Mouse (Mus musculus) neural tube, embryonic 11.5 days (tissue): Measurements from ENCODE around the gene Mastl. TPM values are rescaled to one million over a fixed set of nuclear protein-coding genes. Genes with fewer than 3 reads are reported as not detected.

Source experiments
- ATAC-seq: fragments of 200-750 bp; cut with Nextera tagmentation; 2 replicates; pipeline ENCODE4 v1.8.0; 2017; ENCODE audit warnings: moderate number of reproducible peaks, mild to moderate bottlenecking, moderate TSS enrichment, moderate library complexity; ENCODE audit not compliant: insufficient read depth, low FRiP score, low TSS enrichment
- DNase-seq: peaks from one replicate; pipeline ENCODE4 v3.0.0-alpha.2; 2015; ENCODE audit warnings: low spot score
- H3K27ac ChIP-seq: fragments of 300-500 bp; sonication (generic); 2 replicates; pipeline ENCODE4 v1.5.1; 2014; ENCODE audit warnings: low read depth, mild to moderate bottlenecking, low read length
- H3K27me3 ChIP-seq: fragments of 300-500 bp; sonication (generic); 2 replicates; pipeline ENCODE4 v1.6.1; 2014; ENCODE audit warnings: mild to moderate bottlenecking, low read length, mixed read lengths; ENCODE audit not compliant: control insufficient read depth, insufficient read depth
- H3K36me3 ChIP-seq: fragments of 300-500 bp; sonication (generic); 2 replicates; pipeline ENCODE4 v1.6.1; 2014; ENCODE audit warnings: mild to moderate bottlenecking, low read length, moderate library complexity, mixed read lengths; ENCODE audit not compliant: control insufficient read depth, insufficient read depth
- H3K4me1 ChIP-seq: fragments of 300-500 bp; sonication (generic); 2 replicates; pipeline ENCODE4 v1.6.1; 2014; ENCODE audit warnings: low read length, mixed read lengths; ENCODE audit not compliant: control insufficient read depth, insufficient read depth
- H3K4me2 ChIP-seq: fragments of 300-500 bp; sonication (generic); 2 replicates; pipeline ENCODE4 v1.6.1; 2014; ENCODE audit warnings: low read depth, mild to moderate bottlenecking, moderate library complexity
- H3K4me3 ChIP-seq: fragments of 300-500 bp; sonication (generic); 2 replicates; pipeline ENCODE4 v1.5.1; 2014; ENCODE audit warnings: low read depth, low read length
- H3K9ac ChIP-seq: fragments of 300-500 bp; sonication (generic); 2 replicates; pipeline ENCODE4 v1.6.1; 2014; ENCODE audit warnings: mild to moderate bottlenecking, low read length
- H3K9me3 ChIP-seq: fragments of 300-500 bp; sonication (generic); 2 replicates; pipeline ENCODE4 v1.6.1; 2016; ENCODE audit warnings: low read length; ENCODE audit not compliant: control insufficient read depth
- WGBS: fragments of 180-500 bp; shearing (Covaris S2); extraction: QIAGEN DNeasy Blood & Tissue Kit; methylation state at CpG from one replicate; pipeline ENCODE4 v1.1.7; 2014; 5-methylcytosine and 5-hydroxymethylcytosine counted together
- polyA plus RNA-seq: library from polyadenylated mRNA; unstranded; fragments of >200 nt; fragmentation: Nextera tagmentation; extraction: Ambion mirVana; gene quantifications from 2 replicates; pipeline ENCODE4 v1.2.1, GENCODE M21; 2014

The Mastl gene
- polyA plus RNA-seq, result 10.0 and 13.4 TPM in 2 replicates

- ATAC-seq (peak; percentile 97), DNase-seq (peak; percentile 99)
- Histone ChIP-seq H3K4me2 (peak within 1 kb of the TSS; percentile 81), H3K4me3 (peak within 1 kb of the TSS; percentile 89), H3K9ac (peak within 1 kb of the TSS; percentile 84), H3K27ac (peak within 1 kb of the TSS; percentile 95), H3K4me1 (peaks cover 7% of the 10 kb centered on the region), H3K9me3 (no peaks in the 10 kb centered on the region), H3K27me3 (no peaks in the 10 kb centered on the region), H3K36me3 (no peaks in the 10 kb centered on the region)
- WGBS, result under 1% methylated on average over 61 of the region's 61 CpGs
Observed at GRCm38 (mm10) chr2:23155777-23156607, at the start of gene Mastl, which contains the start of gene Yme1l1. TSS of gene Mastl (minus strand) at chr2:23156024. TSS of gene Yme1l1 (plus strand) at chr2:23156369.

GRCm38 (mm10) chr2:23202900-23203670 is 47.3 kb upstream of the Mastl start:
- ATAC-seq, result no peak; the same call in 1 of the 2 replicates
- H3K9me3 ChIP-seq, result no peaks in the 10 kb centered on the region
- H3K27me3 ChIP-seq, result no peaks in the 10 kb centered on the region
- no peak overlapping the region for H3K4me2 ChIP-seq
- no peaks in the 10 kb centered on the region for H3K36me3 ChIP-seq
- no peaks in the 10 kb centered on the region for H3K4me1 ChIP-seq
- no peak for DNase-seq
- H3K27ac ChIP-seq, result no peak overlapping the region
- WGBS, result 67% methylated on average over 15 of the region's 15 CpGs
- no peak overlapping the region for H3K9ac ChIP-seq
- H3K4me3 ChIP-seq, result no peak overlapping the region

- Histone ChIP-seq H3K4me1 (no peaks in the 10 kb centered on the region), H3K4me3 (no peak overlapping the region), H3K4me2 (no peak overlapping the region), H3K36me3 (peaks cover 2% of the 10 kb centered on the region; the same call in 1 of the 2 replicates), H3K27me3 (no peaks in the 10 kb centered on the region), H3K9me3 (no peaks in the 10 kb centered on the region), H3K27ac (no peak overlapping the region), H3K9ac (no peak overlapping the region)
- 92% methylated on average over 1 of the region's 1 CpGs for WGBS
- no peak for DNase-seq
- no peak for ATAC-seq
Observed at GRCm38 (mm10) chr2:23201034-23201433, 45.2 kb upstream of the Mastl start.

GRCm38 (mm10) chr2:23194366-23194765 is 38.5 kb upstream of the Mastl start:
- DNase-seq (no peak), ATAC-seq (no peak)
- Histone ChIP-seq H3K9ac (no peak overlapping the region), H3K4me1 (no peaks in the 10 kb centered on the region), H3K4me3 (no peak overlapping the region), H3K36me3 (peaks cover 8% of the 10 kb centered on the region), H3K27ac (no peak overlapping the region), H3K9me3 (no peaks in the 10 kb centered on the region), H3K27me3 (no peaks in the 10 kb centered on the region), H3K4me2 (no peak overlapping the region)
- 89% methylated on average over 1 of the region's 1 CpGs for WGBS

GRCm38 (mm10) chr2:23172305-23172704 is 16.5 kb upstream of the Mastl start:
- no peaks in the 10 kb centered on the region for H3K4me1 ChIP-seq
- H3K27me3 ChIP-seq, result no peaks in the 10 kb centered on the region
- WGBS, result 92% methylated on average over 3 of the region's 3 CpGs
- ATAC-seq, result no peak
- H3K4me2 ChIP-seq, result no peak overlapping the region
- no peaks in the 10 kb centered on the region for H3K9me3 ChIP-seq
- H3K4me3 ChIP-seq, result no peak overlapping the region
- no peak for DNase-seq
- no peak overlapping the region for H3K9ac ChIP-seq
- peaks cover 4% of the 10 kb centered on the region for H3K36me3 ChIP-seq
- H3K27ac ChIP-seq, result no peak overlapping the region

- peak; percentile 10 for ATAC-seq
- Histone ChIP-seq H3K36me3 (no peaks in the 10 kb centered on the region), H3K27ac (peak overlapping the region; percentile 95), H3K4me1 (peaks cover 7% of the 10 kb centered on the region), H3K27me3 (no peaks in the 10 kb centered on the region), H3K9ac (peak overlapping the region; percentile 84), H3K9me3 (no peaks in the 10 kb centered on the region), H3K4me3 (peak overlapping the region; percentile 89), H3K4me2 (peak overlapping the region; percentile 49)
- under 1% methylated on average over 17 of the region's 17 CpGs for WGBS
- DNase-seq, result no peak
Observed at GRCm38 (mm10) chr2:23156608-23157081, 821 bp upstream of the Mastl start.

- Histone ChIP-seq H3K27ac (peak overlapping the region; percentile 95; the same call in 1 of the 2 replicates), H3K4me1 (peaks cover 7% of the 10 kb centered on the region), H3K27me3 (no peaks in the 10 kb centered on the region), H3K4me3 (peak overlapping the region; percentile 89), H3K9ac (peak overlapping the region; percentile 84), H3K9me3 (no peaks in the 10 kb centered on the region), H3K36me3 (no peaks in the 10 kb centered on the region), H3K4me2 (peak overlapping the region; percentile 81)
- DNase-seq (peak; percentile 11), ATAC-seq (peak; percentile 11)
- 9% methylated on average over 5 of the region's 5 CpGs for WGBS
Observed at GRCm38 (mm10) chr2:23155199-23155621, 614 bp downstream of the Mastl start.

GRCm38 (mm10) chr2:23119573-23119972 is 36.3 kb downstream of the Mastl start:
- Histone ChIP-seq H3K4me1 (no peaks in the 10 kb centered on the region), H3K27ac (no peak overlapping the region), H3K4me3 (no peak overlapping the region), H3K36me3 (0 out of 2 replicates have a peak, but pooled peaks cover 2% of the 10 kb centered on the region), H3K9me3 (no peaks in the 10 kb centered on the region), H3K9ac (no peak overlapping the region), H3K4me2 (no peak overlapping the region), H3K27me3 (no peaks in the 10 kb centered on the region)
- no peak for ATAC-seq
- no peak for DNase-seq
